Mouse (Mus musculus) lung, adult 18-20 months (tissue): ENCODE measurements around the gene Fbxo5.

ENCODE experiments used
- DNase-seq, 2 experiments: peaks; one replicate each; pipeline ENCODE4 v3.0.0; 2022; ENCODE audit warnings: mixed read lengths in 2 of 2

The Fbxo5 gene

DNA sequence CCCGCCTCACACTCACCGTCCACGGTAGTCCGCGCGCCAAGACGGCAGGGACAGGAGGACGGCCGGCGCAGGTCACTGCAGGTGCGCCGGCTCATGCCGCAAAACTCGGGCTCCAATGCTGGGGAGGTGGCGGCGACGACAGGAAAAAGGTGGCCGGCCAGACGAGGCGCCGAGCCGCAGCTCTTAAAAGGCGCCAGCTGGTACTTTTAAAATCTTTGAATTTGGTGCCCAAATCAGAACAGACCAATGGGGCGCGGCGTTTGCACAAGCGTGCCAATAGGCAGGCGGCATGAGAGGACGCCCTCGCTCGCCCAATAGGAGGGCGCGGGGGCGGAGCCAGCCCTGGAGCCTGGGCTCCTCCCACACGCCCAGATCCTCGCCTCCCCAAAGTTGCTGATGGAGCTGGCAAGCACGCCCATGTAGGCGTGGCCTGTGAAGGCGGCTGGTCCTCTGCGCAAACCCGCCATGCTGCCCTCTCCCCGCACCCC lies at the start of gene Fbxo5:
Gene Fbxo5, minus strand, starts transcription at position 358 of the 488 bp plus-strand sequence.
- peak; percentile 99 for DNase-seq

DNA sequence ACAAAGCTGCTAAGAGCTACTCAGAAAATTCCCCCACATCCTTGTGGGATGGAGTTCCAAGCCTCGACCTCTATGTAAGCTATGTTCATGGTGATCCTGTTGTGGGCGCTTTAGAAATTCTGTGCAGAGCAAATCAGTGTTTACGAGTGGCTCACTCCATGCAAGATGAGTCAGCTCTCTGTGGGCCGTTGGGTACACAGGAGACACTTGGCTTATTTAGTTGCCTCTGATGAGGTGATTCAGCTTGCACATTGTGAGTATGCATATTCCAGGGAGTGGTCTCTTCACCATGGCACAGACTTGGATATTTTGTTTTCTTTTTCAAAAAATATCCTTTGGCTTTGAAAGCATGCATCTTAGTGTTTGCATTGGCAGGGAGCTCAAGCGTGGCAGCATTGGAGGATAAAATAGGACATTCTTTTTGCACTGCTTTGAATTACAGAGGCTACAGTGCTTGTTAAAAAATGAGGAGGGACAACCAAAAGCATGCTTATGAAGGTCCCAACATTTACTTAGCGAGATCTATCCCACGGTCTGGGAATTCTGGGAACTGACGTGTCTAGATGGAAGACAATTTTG lies 48.0 kb upstream of the Fbxo5 start:
- DNase-seq = no peak

DNA sequence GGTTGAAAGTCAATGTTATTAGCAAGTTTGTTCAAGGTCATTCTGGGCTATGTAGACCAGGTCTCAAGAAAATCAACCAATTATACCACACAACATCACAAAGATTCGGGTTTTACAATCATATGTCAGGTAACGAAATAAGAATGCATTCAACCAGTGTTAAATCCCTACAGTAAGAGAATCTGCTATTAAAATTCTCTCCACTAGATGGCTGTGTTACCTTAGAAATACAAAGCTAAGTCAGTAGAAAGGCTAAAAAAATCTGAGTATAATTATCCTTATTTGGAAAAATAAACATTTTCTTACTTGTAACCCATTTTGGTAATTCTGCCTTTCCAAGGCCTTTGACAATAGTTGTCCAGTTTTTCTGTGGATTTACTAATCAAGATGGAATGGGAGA lies 41.5 kb upstream of the Fbxo5 start:
- no peak for DNase-seq

DNA sequence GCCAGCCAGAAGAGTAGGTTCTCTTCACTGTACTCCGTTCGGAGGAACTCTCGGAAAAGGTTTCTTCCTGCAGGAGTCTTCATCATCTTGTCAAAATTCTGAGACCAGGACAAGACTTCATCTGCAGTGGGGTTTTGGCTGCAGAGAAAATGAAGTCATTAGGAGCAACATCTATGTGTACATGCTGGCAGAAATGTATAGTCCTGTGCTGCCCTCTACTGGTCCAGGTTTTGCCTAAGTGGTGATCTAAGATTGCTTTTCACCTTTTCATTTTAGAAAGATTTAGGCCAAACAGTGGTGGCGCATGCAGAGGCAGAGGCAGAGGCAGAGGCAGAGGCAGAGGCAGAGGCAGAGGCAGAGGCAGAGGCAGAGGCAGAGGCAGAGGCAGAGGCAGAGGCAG lies 36.0 kb upstream of the Fbxo5 start:
- peak; percentile 17 to 42 for DNase-seq

DNA sequence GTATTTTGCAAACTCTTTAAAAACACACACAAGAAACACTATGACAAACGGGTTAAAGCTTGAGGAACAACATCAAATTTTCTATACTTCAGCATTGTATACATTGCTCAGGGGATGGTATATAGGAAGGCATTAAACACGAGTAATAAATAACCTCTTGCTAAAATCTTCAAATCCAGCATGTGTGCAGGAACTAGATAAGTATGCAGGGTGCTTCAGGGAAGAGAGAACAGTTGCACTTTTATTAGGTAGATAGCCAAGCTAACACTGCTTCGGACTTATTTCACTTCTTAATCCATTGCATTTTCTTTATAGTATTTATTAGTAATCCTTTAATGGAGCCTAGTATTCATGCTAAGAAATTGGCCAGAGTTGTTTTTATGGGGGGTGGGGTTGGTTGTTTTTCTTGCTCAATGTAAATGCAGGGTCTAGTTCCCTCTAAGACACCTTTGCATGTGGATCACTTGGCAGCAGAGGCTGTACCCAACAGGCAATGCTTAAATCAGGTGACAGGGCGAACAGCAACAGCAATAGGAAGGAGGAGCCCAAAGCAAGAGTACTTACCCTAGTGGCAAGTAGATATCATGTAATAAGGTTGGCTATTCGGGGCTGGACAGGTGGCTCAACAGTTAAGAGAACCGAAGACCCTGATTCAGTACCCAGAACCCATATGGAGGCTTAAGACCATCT lies 21.1 kb upstream of the Fbxo5 start:
- DNase-seq = no peak

DNA sequence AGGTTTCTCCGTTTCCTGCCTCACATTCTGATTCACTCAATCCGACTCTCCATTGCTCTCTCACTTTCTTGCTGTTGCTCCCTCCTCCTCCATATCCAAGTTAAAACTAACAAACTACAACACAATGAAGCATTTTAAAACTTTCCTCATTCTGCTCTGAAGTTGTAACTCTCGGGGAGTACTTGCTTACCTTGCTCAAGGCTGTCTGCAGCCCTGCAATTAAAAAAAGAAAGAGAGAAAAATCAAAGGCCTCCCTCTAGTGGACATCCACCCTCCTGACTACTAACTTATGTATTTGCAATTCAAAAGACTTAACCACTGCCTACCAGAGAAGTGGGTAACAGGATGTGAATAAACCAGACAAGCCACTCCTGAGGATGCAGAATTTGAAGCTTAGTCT lies 19.4 kb upstream of the Fbxo5 start:
- DNase-seq = peak; percentile 26 to 65

DNA sequence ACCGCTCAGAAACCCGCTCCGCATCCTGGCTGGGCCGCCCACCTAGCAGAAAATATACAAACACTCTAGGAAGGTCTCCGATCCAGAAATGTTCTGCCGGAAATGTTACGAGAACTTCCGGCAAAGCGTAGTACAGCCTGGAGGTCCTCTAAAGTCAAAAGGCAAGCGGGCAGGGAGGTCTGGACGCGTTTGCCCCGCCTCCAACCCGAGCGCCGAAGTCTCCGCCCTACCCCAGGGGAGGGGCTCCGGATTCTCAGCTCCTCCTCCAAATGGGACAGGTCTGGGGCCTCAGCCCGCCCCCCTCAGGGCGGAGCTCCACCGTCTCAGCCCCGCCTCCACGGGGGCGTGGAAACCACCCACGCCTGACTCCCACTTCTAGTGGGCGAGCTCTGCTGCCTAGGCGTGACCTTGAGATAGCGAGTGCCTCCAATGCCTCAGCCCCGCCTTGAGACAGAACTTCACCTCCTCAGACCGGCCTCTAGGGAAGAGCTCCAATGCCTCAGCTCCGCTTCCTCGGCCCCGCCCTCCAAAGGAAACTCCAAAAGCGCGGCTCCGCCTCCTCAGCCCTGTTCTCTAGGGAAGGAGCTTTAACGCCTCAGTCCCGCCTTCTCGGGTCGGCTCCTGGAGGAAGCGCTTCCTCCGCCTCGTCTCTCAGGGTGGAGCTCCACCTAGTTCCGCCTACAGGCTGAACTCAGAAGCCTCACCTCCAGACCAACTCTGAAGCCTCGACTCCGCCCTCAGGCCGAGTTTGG lies 18.5 kb upstream of the Fbxo5 start, which contains the start of gene Mtrf1l:
Gene Mtrf1l, minus strand, starts transcription at position 171 of the 752 bp plus-strand sequence.
- peak; percentile 98 to 99 for DNase-seq

DNA sequence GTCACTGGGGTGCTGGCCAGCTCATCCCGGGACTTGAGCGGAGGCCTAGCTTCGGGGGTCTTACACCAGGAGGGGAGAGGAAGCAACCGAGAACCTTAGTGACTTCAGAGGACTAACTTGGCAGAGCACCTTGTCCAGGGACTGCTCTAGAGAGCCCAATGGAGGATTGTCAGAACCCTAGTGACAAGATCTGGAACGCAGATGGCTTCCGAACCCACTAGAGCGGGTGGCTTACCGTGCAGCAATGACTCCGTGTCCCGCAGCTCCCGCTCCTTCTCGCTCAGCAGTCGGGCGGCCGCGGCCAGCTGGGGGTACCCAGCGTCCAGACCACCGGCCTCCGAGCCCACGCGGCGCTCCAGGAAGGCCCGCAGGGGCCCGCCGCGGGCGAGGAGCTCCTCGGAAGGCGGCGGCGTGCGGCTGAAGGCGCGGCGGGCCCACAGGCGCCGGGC lies 17.9 kb upstream of the Fbxo5 start:
- no peak for DNase-seq

DNA sequence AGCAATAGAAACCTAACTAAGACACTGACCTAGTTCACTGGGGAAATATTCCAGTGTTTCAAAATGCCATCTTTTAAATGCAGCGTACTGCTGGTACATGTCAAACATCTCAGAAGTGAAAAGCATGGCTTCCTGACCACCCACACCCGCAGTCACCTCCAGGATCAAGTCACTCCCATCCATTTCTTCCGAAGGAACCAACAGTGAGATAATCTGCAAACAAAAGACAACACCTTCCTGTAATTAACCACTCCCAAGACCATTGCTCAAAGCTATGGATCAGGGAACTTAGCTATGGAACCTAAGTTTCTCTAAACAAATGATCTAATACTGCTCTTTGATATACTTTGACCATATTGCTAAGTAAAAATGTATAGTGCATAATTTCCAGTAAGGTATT lies 13.4 kb upstream of the Fbxo5 start:
- no peak for DNase-seq

DNA sequence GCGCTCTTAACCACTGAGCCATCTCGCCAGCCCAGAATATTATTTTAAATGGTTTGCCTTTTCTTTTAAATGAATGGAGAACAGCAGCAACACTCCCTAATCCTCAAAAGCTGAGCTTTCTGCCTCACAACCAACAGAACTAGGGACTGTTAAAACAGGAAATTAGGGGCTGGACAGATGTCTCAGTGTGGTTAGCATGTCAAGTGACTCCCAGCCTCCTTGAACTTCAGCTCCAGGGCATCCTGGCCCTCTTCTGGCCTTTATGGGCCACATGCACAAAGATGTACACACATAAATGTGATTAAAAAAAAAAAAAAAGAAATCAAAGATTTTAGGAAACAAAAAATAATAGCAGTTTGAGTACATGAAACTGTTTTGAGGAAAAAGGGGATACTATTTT lies 10.6 kb upstream of the Fbxo5 start:
- DNase-seq = no peak

DNA sequence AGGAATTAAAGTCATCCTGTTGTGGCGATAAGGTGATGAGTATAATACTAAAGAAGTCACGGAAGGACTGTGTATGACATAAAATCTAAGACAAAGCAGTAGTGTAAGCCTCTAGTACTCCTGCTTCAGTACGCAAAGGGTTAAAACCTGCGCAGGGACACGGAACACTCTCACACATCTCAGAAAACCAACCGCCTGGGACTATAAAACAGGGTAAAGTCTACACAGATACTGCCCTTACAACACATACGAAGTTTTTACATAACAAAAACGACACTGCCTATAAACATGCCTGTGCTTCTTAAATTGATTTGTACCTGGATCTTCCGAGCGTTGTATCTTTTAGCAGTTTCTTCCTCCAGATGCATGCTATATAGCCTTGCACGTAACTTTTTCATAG lies 8.3 kb upstream of the Fbxo5 start:
- DNase-seq = no peak

DNA sequence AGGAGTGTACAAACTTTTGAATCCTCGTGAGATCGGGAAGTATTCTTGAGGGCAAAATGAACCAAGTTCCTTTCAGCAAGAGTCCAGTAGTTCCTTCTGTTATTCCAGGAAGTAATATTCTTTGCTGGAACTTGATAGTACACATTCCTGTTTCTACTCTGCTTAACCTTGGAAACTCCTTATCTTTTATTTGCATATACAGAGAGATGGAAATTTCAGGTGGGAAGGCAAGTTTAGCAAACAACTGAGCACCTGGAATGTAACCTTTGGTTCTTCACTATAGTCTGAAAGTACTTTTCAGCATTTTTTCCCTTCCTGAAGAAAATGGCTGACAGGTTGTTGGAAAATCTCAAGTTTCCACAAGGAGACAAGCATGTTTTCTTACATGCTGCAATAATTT lies 2.3 kb upstream of the Fbxo5 start:
- no peak for DNase-seq

DNA sequence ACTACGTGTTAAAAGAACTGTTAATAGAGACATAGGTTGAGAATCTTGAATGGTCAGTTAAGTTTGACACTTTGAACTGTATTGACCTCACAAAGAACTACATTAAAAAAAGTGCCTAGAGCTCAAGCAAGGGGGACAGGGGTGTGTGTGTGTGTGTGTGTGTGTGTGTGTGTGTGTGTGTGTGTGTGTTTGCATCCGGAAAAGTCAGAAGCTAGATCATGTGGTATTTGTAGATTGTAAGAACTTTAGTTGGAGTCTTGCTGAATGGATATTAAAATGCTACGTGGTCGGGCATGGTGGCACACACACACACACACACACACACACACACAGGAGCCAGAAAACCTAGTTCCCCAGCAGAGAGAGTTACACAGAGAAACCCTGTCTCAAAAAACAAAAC lies 1.6 kb upstream of the Fbxo5 start:
- DNase-seq = no peak

DNA sequence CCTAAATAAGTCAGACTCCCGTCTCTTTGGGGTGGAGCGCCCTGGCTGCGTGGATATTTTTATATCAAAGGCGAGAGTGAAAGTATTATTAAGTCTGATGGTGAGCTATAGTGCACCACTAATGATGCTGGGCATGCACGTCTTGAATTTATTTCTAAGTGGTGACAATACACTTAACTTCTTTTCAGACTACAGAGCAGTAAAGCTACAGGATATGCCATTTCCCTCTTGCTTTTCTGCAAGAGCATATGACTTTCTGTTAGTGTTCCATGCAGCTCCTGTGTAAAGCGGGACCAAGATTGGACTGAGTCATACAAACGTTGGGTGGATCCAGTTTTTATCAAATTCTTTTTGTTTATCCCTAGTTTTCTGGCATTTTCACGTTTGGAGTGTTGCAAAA lies 1.0 kb upstream of the Fbxo5 start:
- peak in 1 of 2 experiments; percentile 7 for DNase-seq

DNA sequence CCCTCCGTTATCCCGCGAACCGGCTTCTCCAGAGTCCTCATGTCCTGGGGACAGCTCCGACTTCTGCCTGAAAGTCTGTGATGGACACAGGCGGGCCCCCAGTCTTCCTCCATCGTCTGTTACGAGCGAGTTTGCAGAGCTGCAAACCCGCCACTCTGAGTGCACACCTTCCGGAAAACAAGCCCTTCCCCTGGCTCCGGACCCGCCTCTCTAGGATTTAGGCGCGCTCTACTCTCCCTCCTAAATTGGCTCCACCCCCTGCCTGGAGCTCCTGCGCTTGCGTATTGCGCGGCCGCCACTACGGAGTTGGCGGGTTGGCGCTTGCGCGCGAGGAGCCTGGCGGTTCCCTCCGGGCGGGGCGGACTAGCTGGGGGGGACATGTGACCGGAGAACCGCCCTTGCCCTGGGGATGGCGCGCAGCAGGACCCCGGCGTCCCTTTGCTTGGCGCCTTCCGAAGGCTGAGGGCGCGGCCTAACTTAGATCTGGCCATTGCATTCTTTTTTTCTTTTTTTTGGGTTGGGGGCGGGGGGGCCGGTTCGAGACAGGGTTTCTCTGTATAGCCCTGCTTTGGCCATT lies 419 bp upstream of the Fbxo5 start:
- peak; percentile 97 for DNase-seq

DNA sequence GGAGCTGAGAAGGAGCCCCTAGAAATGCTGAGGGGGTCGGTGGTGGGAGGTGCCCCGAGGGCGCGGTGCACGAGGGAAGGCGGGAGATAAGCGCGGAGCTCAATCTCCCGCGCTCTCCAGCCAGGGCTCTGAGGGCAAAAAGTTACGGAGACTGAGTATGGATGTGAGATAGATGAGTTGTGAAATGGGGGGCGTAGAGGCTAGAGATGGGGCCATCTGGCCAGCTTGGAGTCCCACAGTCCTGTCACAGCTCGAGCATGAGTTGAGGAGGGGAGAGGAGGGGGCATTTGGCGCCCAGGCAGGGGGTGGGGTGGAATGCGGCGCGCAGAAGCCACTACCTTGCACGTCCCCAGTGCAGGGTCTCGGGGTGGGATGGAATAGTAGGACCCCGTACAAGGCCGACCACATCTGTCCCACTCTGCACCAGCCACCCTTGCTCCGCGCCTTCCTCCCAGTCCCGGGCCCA lies 676 bp downstream of the Fbxo5 start:
- no peak for DNase-seq

DNA sequence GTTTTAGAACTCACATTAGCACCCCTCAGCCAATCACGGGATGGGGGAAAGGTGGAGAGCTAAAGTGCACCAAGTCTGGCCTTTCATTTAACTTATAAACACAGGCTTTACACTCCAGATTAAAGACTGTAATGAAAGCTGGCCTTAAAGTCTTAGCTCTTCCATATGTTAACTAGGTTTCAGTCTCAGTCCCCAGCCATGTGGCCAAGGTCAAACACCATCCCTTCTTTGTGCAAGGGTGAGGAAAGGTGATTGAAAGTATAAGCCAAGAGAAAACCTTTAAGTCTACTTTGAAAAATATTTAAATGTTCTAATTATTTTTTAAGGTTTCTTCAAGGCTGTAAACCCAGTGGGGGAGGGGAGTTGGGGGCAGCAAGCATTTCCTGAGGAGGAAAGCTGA lies 1.7 kb downstream of the Fbxo5 start:
- no peak for DNase-seq

DNA sequence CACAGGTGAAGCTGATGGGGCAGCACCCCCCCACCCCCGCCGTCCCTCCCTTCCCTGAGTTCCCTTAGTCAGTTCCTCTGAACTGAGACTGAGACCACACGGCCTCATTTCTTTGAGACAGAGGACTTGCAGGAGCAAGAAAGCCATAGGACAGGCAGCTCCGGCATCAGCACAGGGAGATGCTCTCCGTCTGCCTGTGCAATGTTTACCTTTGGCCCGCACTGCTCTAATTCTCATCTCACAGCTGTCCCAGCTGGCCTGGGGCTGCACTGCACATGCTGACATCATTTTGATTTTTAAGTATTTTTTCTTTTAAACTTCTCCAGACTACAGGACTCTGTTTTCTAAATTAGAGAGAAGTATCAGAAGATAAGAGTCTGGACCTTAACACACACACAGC lies 2.5 kb downstream of the Fbxo5 start:
- DNase-seq = no peak

DNA sequence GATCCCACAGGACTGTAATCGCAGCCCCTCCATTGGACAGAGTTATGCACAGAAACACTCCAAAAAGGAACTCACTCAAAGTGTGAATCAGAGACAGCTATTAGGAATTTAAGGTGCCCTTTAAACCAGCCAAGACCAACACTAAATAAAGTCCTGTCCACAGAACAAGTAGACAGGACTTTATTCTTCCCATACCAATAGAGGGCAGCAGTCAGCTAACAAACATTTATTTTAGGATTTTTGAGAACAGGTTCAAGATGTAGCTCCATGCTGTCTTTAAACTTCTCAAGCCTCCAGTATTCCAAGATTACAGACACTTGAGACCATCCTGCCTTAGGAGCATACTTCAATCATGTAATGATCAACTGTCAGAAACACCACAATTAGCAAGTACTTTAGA lies 4.9 kb downstream of the Fbxo5 start:
- no peak for DNase-seq

DNA sequence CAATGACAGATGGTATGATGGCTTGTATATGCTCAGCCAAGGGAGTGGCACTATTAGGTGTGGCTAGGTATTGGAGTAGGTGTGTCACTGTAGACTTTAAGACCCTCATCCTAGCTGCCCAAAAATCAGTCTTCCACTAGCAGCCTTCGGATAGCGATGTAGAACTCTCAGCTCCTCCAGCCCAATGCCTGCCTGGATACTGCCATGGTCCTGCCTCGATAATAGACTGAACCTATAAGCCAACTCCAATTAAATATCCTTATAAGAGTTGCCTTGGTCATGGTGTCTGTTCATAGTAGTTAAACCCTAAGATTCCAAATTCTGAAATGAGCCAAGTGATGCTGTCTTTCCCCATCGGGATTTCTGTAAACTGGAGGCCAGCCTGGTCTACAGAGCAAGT lies 7.3 kb downstream of the Fbxo5 start:
- DNase-seq = no peak

DNA sequence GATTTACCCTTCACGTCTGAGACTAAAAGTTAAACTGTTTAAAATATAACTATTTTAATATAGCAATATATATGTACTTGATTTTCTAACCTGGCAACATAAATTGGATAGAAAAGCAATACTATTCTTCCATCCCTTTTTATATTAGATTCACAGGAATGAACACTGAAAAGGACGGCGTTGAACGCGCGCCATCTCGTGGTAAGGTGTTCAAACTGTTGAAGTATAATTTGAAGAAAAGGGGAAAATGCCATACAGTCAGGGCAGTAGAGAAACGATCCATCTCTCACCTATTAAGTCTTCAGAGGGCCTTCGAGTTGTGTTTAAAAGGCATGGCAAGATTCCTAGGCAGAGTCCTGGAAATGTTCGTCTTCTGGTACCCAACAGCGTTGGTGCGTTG lies 14.7 kb downstream of the Fbxo5 start:
- DNase-seq = peak; percentile 8 to 23

DNA sequence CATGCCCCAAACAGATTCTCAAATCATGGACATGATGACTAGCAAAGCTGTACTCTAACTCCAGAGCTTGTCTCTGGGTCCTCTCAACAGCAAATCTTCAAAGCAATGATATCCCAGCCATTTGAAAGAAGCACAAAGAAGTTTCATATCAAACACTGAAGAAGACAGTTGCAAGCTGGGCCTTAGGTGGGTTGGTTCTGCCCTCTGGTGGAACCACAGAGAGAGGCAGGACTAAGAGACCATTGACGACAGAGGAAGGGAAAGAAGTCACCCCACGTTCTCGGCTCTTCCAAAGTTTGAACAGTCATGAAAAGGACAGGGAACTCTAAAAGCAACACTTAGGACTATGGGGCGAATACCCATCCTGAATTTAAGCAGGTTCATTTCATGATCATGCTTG lies 18.5 kb downstream of the Fbxo5 start:
- DNase-seq = peak in 1 of 2 experiments; percentile 4
